In genomic region chr9:85048112-85048978, GRCm38 (mm10) we compare ENCODE assay signal across 17 mouse cellular contexts.
DNase-seq lines count a peak whose midpoint lies in the region; ATAC-seq and TF ChIP-seq lines count a peak whose summit lies in the region.
"Had no signal": no experiment of that assay in that cellular context is flagged by ENCODE, and none has a peak within 500 bp of the region (broad histone marks: within the 10 kb centered on the region; RNA-seq: fewer than 3 reads in every experiment).

No protein-coding gene starts in this region.

- H3K4me3 ChIP-seq in limb, embryonic 12.5 days (replicated peaks): no peak overlapping the region
- H3K4me3 ChIP-seq in limb, embryonic 10.5 days: no peak overlapping the region
- no peak overlapping the region for H3K4me3 ChIP-seq in forebrain, embryonic 12.5 days (replicated peaks)
- H3K4me3 ChIP-seq in hindbrain, embryonic 13.5 days: no peak overlapping the region
- no peak overlapping the region for H3K4me3 ChIP-seq in neural tube, embryonic 13.5 days
- H3K4me3 ChIP-seq in gastrocnemius, adult 2 months: no peak overlapping the region
- H3K4me3 ChIP-seq: embryonic facial prominence, embryonic 12.5 days; heart, adult 2 months; heart, embryonic 15.5 days had no signal

- WGBS in limb, embryonic 12.5 days: 44% methylated on average over 2 of the region's 2 CpGs
- 75% methylated on average over 2 of the region's 2 CpGs for WGBS in limb, embryonic 10.5 days
- WGBS in forebrain, embryonic 12.5 days: 34% methylated on average over 2 of the region's 2 CpGs
- 32% methylated on average over 2 of the region's 2 CpGs for WGBS in hindbrain, embryonic 13.5 days
- WGBS in neural tube, embryonic 13.5 days: 37% methylated on average over 2 of the region's 2 CpGs

- no peak for DNase-seq in limb, embryonic 10.5 days (ENCODE audit: low spot score)
- DNase-seq in gastrocnemius, adult 2 months: no peak
- no peak for DNase-seq in spleen, postnatal 10 days (ENCODE audit: low spot score in 2 of 2)
- DNase-seq: adrenal gland, postnatal 10 days; cerebellum, adult 18-20 months; heart, adult 2 months; kidney, adult 18-20 months; kidney, postnatal 25 days; layer of hippocampus, adult 9-11 months; lung, adult 18-20 months had no signal

- H3K4me2 ChIP-seq in limb, embryonic 12.5 days: no peak overlapping the region
- H3K4me2 ChIP-seq in forebrain, embryonic 12.5 days: no peak overlapping the region
- no peak overlapping the region for H3K4me2 ChIP-seq in hindbrain, embryonic 13.5 days
- no peak overlapping the region for H3K4me2 ChIP-seq in neural tube, embryonic 13.5 days
- H3K4me2 ChIP-seq: embryonic facial prominence, embryonic 12.5 days; heart, embryonic 15.5 days had no signal

- no peaks in the 10 kb centered on the region for H3K9me3 ChIP-seq in limb, embryonic 12.5 days
- no peaks in the 10 kb centered on the region for H3K9me3 ChIP-seq in limb, embryonic 10.5 days (replicated peaks)
- H3K9me3 ChIP-seq in forebrain, embryonic 12.5 days: no peaks in the 10 kb centered on the region
- H3K9me3 ChIP-seq in hindbrain, embryonic 13.5 days: no peaks in the 10 kb centered on the region
- no peaks in the 10 kb centered on the region for H3K9me3 ChIP-seq in neural tube, embryonic 13.5 days
- H3K9me3 ChIP-seq: embryonic facial prominence, embryonic 12.5 days; heart, embryonic 15.5 days had no signal

- H3K4me1 ChIP-seq in limb, embryonic 12.5 days (replicated peaks): 0 out of 2 replicates have a peak, but pooled peaks cover 6% of the 10 kb centered on the region
- H3K4me1 ChIP-seq in limb, embryonic 10.5 days: no peaks in the 10 kb centered on the region
- peaks cover 7% of the 10 kb centered on the region; the same call in 1 of the 2 replicates for H3K4me1 ChIP-seq in forebrain, embryonic 12.5 days
- H3K4me1 ChIP-seq in hindbrain, embryonic 13.5 days (replicated peaks): peaks cover 5% of the 10 kb centered on the region; the same call in 1 of the 2 replicates
- peaks cover 11% of the 10 kb centered on the region; the same call in 1 of the 2 replicates for H3K4me1 ChIP-seq in neural tube, embryonic 13.5 days (replicated peaks)
- H3K4me1 ChIP-seq: embryonic facial prominence, embryonic 12.5 days; heart, embryonic 15.5 days had no signal

- peak; percentile 71; the same call in 1 of the 2 replicates for ATAC-seq in limb, embryonic 12.5 days (ENCODE audit: insufficient number of reproducible peaks, insufficient read depth, low FRiP score, low TSS enrichment, low read depth)
- ATAC-seq in forebrain, embryonic 12.5 days (ENCODE audit: low FRiP score): peak; percentile 71
- peak; percentile 89 for ATAC-seq in hindbrain, embryonic 13.5 days (ENCODE audit: low FRiP score)
- ATAC-seq in neural tube, embryonic 13.5 days (ENCODE audit: low read depth): peak; percentile 97
- ATAC-seq in erythroblast, adult 5-6 weeks (replicated peaks; ENCODE audit: low FRiP score, poor library complexity, severe bottlenecking): no peak

- intact Hi-C loops in gastrocnemius, adult 2 months (cut with DNase I): no loop called here

- no peaks in the 10 kb centered on the region for H3K36me3 ChIP-seq in limb, embryonic 12.5 days
- no peaks in the 10 kb centered on the region for H3K36me3 ChIP-seq in limb, embryonic 10.5 days
- no peaks in the 10 kb centered on the region for H3K36me3 ChIP-seq in forebrain, embryonic 12.5 days (replicated peaks)
- H3K36me3 ChIP-seq in hindbrain, embryonic 13.5 days: no peaks in the 10 kb centered on the region
- no peaks in the 10 kb centered on the region for H3K36me3 ChIP-seq in neural tube, embryonic 13.5 days
- H3K36me3 ChIP-seq: embryonic facial prominence, embryonic 12.5 days; heart, embryonic 15.5 days had no signal

- H3K27me3 ChIP-seq in limb, embryonic 12.5 days: no peaks in the 10 kb centered on the region
- H3K27me3 ChIP-seq in limb, embryonic 10.5 days (ENCODE audit: low read depth, poor library complexity, severe bottlenecking): no peaks in the 10 kb centered on the region
- H3K27me3 ChIP-seq in forebrain, embryonic 12.5 days: no peaks in the 10 kb centered on the region
- H3K27me3 ChIP-seq in hindbrain, embryonic 13.5 days: no peaks in the 10 kb centered on the region
- H3K27me3 ChIP-seq in neural tube, embryonic 13.5 days: no peaks in the 10 kb centered on the region
- H3K27me3 ChIP-seq: embryonic facial prominence, embryonic 12.5 days; heart, embryonic 15.5 days had no signal

- no peak for TF ChIP-seq CTCF in gastrocnemius, adult 2 months (IDR thresholded peaks at IDR 0.05)

- H3K27ac ChIP-seq in limb, embryonic 12.5 days: no peak overlapping the region
- no peak overlapping the region for H3K27ac ChIP-seq in limb, embryonic 10.5 days
- no peak overlapping the region for H3K27ac ChIP-seq in forebrain, embryonic 12.5 days
- no peak overlapping the region for H3K27ac ChIP-seq in hindbrain, embryonic 13.5 days
- H3K27ac ChIP-seq in neural tube, embryonic 13.5 days (replicated peaks): no peak overlapping the region
- no peak overlapping the region for H3K27ac ChIP-seq in gastrocnemius, adult 2 months
- H3K27ac ChIP-seq: embryonic facial prominence, embryonic 12.5 days; heart, adult 2 months; heart, embryonic 15.5 days had no signal

- no peak overlapping the region for H3K9ac ChIP-seq in limb, embryonic 12.5 days (replicated peaks)
- no peak overlapping the region for H3K9ac ChIP-seq in forebrain, embryonic 12.5 days
- H3K9ac ChIP-seq in hindbrain, embryonic 13.5 days: no peak overlapping the region
- no peak overlapping the region for H3K9ac ChIP-seq in neural tube, embryonic 13.5 days
- H3K9ac ChIP-seq: embryonic facial prominence, embryonic 12.5 days; heart, embryonic 15.5 days had no signal
